Mouse (Mus musculus) gastrocnemius, adult 8-10 months (tissue): Measurements from ENCODE around the gene Entpd2. TPM values are rescaled to one million over a fixed set of nuclear protein-coding genes. Genes with fewer than 3 reads are reported as not detected.
"Not testable (repeated sequence)": the region's sequence is repeated elsewhere in the genome, so short reads cannot be mapped to it uniquely, and the experiment has no call there.

ENCODE experiments used
- DNase-seq, 2 experiments: peaks; one replicate each; pipeline ENCODE4 v3.0.0; 2022; ENCODE audit warnings: low spot score in 2 of 2
- total RNA-seq, 4 experiments: library from RNA; stranded (reverse); gene quantifications; 2 replicates each; pipeline ENCODE4 v1.2.4; 2022

Gene Entpd2
- total RNA-seq, 4 experiments from 2014 or later: 3.8 to 8.0 (median 6.2) TPM

GRCm38 (mm10) chr2:25394281-25395221 is 1.1 kb upstream of the Entpd2 start:
- DNase-seq: peak; percentile 61 to 68

- DNase-seq: no peak
These were observed 916 bp downstream of the Entpd2 start for GRCm38 (mm10) chr2:25396597-25396983.

GRCm38 (mm10) chr2:25397010-25397409 is 1.3 kb downstream of the Entpd2 start:
- no peak for DNase-seq

- no peak for DNase-seq
These were observed 2.4 kb downstream of the Entpd2 start for GRCm38 (mm10) chr2:25398065-25398464.

GRCm38 (mm10) chr2:25399051-25399450 is 3.4 kb downstream of the Entpd2 start, which contains the start of gene Npdc1:
Npdc1 (plus strand) TSS chr2:25399351.
- DNase-seq: no peak

GRCm38 (mm10) chr2:25400291-25400690 is 4.6 kb downstream of the Entpd2 start:
- DNase-seq: peak; percentile 50 to 51

- peak; percentile 45 to 64 for DNase-seq
These were observed 5.1 kb downstream of the Entpd2 start for GRCm38 (mm10) chr2:25400764-25401163.

- DNase-seq: peak; percentile 42 to 59
These were observed 6.8 kb downstream of the Entpd2 start for GRCm38 (mm10) chr2:25402377-25402971.

GRCm38 (mm10) chr2:25402972-25403601 is 7.4 kb downstream of the Entpd2 start:
- DNase-seq: peak in 1 of 2 experiments; percentile 42

GRCm38 (mm10) chr2:25403994-25404393 is 8.3 kb downstream of the Entpd2 start:
- DNase-seq: no peak

GRCm38 (mm10) chr2:25408908-25409307 is 13.2 kb downstream of the Entpd2 start:
- no peak for DNase-seq

GRCm38 (mm10) chr2:25413436-25413835 is 17.8 kb downstream of the Entpd2 start:
- not testable (repeated sequence) for DNase-seq

GRCm38 (mm10) chr2:25417426-25417825 is 21.8 kb downstream of the Entpd2 start:
- DNase-seq: no peak

GRCm38 (mm10) chr2:25421896-25422295 is 26.2 kb downstream of the Entpd2 start:
- no peak for DNase-seq

GRCm38 (mm10) chr2:25422587-25423410 is 27.1 kb downstream of the Entpd2 start, which contains the start of gene Fut7:
Fut7 (plus strand) TSS chr2:25423267.
- no peak for DNase-seq

GRCm38 (mm10) chr2:25423626-25424025 is 28.0 kb downstream of the Entpd2 start:
- DNase-seq: no peak

GRCm38 (mm10) chr2:25425481-25425880 is 29.8 kb downstream of the Entpd2 start:
- DNase-seq: no peak

- peak in 1 of 2 experiments; percentile 45 for DNase-seq
These were observed 31.1 kb downstream of the Entpd2 start for GRCm38 (mm10) chr2:25426721-25427191.

GRCm38 (mm10) chr2:25427256-25427655 is 31.6 kb downstream of the Entpd2 start:
- DNase-seq: no peak

GRCm38 (mm10) chr2:25428442-25429236 is 33.0 kb downstream of the Entpd2 start, which contains the start of gene Abca2:
Abca2 (plus strand) TSS chr2:25428703.
- DNase-seq: peak; percentile 94 to 96
